Mouse (Mus musculus) right cerebral cortex, adult 2 months (tissue): Measurements from ENCODE around the gene Pcgf2.
A peak's percentile ranks its signal among the peaks of the same experiment; 100 is the strongest.
"Not testable (repeated sequence)": the region's sequence is repeated elsewhere in the genome, so short reads cannot be mapped to it uniquely, and the experiment has no call there.

Experiments used
- DNase-seq, 2 experiments: peaks; one replicate each; pipeline ENCODE4 v3.0.0; 2021 to 2022; ENCODE audit warnings: low spot score in 2 of 2

Gene Pcgf2

DNA sequence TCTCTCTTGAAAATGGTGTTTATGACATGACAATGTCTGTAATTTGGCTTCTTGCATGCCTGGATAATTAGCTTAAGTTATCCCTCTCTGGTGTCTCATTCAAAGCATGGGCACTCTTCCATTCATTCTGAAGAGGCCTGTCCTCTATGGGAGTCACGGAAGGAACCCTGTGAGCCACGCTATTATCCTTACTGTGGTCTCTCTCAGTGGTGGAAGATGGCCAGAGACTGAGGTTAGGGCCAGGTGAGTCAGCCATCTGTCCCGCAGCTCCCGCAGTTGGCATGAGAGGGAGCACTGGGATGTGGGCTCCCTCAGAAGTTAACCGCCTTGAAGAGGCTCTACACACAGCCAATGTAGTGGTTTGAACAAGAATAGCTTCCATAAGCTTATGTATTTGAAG, 50.0 kb downstream of the Pcgf2 start:
- no peak for DNase-seq

DNA sequence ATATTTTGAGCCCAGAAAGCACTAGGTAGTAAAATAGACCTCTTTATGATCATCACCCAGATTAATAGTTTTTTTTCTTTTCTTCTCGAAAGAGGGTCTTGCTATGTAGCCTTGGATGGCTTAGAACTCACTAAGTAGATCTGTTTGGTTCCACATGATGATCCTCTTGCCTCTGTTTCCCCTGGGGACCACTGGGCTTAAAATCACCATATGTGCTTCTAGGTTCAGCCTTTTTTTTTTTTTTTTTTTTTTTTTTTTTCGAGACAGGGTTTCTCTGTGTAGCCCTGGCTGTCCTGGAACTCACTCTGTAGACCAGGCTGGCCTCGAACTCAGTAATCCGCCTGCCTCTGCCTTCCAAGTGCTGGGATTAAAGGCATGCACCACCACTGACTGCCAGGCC, 51.8 kb downstream of the Pcgf2 start:
- DNase-seq: not testable (repeated sequence)

DNA sequence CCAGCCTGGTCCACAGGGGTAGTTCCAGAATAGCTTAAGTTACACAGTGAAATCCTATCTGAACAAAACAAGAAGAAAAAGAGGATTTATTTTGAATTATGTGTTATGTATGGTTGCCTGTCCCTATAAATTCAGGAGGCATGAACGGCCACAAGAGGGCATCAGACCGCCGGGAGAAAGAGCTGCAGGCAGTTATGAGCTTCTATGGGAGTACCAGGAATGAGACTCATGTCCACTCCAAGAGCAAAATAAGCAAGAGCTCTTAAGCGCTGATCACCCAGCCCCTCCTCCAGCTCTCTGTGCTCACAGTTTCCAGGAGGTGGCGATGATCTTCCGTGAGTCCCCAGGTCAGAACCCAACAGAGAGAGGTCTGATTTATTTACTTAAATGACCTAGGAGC, 55.5 kb downstream of the Pcgf2 start:
- DNase-seq: peak in 1 of 2 experiments; percentile 75

DNA sequence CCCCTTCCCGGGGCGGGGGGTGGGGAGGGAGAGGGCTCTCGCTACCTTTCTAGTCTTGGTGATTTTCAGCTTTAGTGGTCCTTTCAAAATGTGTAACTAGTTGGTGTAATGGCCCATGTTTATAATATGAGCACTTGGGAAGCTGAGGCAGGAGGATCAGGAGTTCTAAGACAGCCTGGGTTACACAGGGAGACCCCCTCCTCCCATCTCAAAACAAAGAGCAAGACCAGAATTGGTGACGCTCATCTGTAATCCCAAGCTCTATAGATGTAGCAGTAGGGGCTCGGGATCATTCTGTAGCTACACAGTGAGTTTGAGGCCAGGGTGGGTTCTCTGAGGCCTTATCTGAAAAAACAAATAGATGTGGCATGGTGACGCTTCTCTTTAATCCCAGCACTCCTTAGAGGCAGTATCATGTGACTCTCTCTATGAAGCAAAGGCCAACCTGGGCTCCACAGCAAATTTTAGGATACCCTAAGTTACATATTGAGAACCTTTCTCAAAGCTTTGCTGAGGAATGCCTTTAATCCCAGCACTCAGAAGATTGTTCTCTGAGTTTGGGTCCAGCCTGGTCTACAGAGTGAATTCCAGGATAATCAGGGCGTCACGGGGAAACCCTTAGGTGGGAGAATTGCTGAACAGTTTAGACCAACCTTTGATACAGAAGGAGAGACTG, 56.8 kb downstream of the Pcgf2 start:
- no peak for DNase-seq

DNA sequence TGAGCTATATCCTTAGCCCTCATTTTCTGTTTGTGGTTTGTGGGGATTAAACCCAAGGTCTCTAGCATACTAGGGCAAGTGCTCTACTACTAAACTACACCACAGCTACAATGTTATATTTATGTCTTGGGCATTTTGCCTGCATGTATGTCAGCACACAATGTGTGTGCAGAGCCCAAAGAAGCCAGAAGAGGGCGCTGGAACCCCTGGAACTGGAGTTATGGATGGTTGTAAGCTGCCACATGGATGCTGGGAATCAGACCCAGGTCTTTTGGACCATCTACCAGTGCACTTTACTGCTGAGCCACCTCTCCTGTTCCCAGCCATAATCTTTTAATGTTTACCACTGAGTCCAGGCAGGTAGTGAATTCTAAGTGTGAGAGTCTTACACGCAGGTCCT, 57.6 kb downstream of the Pcgf2 start:
- DNase-seq: no peak

DNA sequence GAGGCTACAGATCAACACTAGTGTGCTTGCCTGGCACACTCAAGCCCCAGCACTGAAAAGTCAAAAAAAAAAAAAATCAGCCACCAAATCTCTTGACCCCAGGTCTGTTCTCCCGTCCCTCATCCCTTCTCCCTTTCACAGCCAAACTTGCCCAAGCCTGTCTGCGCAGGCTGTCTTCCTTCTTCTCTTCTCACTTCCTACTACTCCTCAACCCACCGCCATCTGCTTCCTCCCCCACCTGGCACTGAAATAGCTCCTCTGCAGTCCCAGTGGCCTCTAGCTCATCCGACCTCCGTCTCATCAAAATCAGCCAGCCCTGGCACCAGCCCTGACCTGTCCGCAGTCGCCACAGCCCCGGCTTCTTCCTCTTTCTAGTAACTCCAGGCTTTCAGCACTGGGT, 58.6 kb downstream of the Pcgf2 start:
- DNase-seq: peak; percentile 84 to 87
